22 mouse cellular contexts compared by ENCODE assay signal in the genomic region with DNA sequence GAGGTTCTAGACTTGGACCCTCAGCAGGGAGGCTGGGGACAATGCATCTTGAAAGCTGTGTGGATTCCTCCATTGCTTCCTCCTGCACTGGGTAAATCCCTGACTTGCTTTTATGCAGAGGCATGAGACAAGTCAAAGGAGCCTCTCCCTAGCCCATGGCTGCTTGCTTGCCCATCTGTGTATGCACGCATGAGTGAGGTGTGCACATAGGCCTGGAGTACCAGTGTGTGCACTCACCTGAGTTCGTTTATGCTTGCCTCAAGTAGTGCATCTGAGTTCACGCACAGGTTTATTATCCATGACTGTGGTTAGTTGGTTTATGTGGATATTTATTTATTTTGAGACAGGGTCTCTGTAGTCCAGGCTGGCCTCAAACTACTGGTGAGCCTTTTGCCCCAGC. TPM values are rescaled to one million over a fixed set of nuclear protein-coding genes. Genes with fewer than 3 reads are reported as not detected.
"Had no signal": no experiment of that assay in that cellular context is flagged by ENCODE, and none has a peak within 500 bp of the region (broad histone marks: within the 10 kb centered on the region; RNA-seq: fewer than 3 reads in every experiment).

No protein-coding gene starts in this region.

- H3K27me3 ChIP-seq: limb, embryonic 13.5 days; lung, embryonic 15.5 days; megakaryocyte, embryonic 14.5 days; midbrain, embryonic 13.5 days had no signal

- H3K4me3 ChIP-seq: layer of hippocampus, adult 2 months; left cerebral cortex, adult 2 months; limb, embryonic 13.5 days; liver, embryonic 12.5 days; liver, embryonic 15.5 days; lung, embryonic 15.5 days; megakaryocyte, embryonic 14.5 days; midbrain, embryonic 10.5 days; midbrain, embryonic 13.5 days had no signal

- H3K4me2 ChIP-seq: limb, embryonic 13.5 days; liver, embryonic 12.5 days; liver, embryonic 15.5 days; lung, embryonic 15.5 days; midbrain, embryonic 13.5 days had no signal

- H3K9me3 ChIP-seq: limb, embryonic 13.5 days; liver, embryonic 12.5 days; liver, embryonic 15.5 days; lung, embryonic 15.5 days; megakaryocyte, embryonic 14.5 days; midbrain, embryonic 10.5 days; midbrain, embryonic 13.5 days had no signal

- ATAC-seq: liver, embryonic 12.5 days; midbrain, embryonic 13.5 days; midbrain, embryonic 16.5 days had no signal

- H3K36me3 ChIP-seq: limb, embryonic 13.5 days; lung, embryonic 15.5 days; midbrain, embryonic 10.5 days; midbrain, embryonic 13.5 days had no signal

- H3K9ac ChIP-seq: limb, embryonic 13.5 days; liver, embryonic 12.5 days; liver, embryonic 15.5 days; lung, embryonic 15.5 days; midbrain, embryonic 13.5 days had no signal

- DNase-seq: kidney, adult 9 months; kidney, postnatal 25 days; layer of hippocampus, adult 9-11 months; left cerebral cortex, postnatal 4 days; liver; lung, adult 18-20 months; lung, postnatal 10 days; lung, postnatal 36 days; thymus, adult 18-20 months; thymus, postnatal 36 days had no signal

- H3K27ac ChIP-seq: layer of hippocampus, adult 2 months; left cerebral cortex, adult 2 months; liver, embryonic 12.5 days; liver, embryonic 15.5 days; midbrain, embryonic 13.5 days had no signal

RNA-seq across cellular contexts. Expression of gene Cd164l2, which starts 9.7 kb away (rescaled TPM):
- total RNA-seq: monocyte, adult 5-6 weeks had no signal
- polyA plus RNA-seq: liver, embryonic 15.5 days had no signal

RNA-seq across cellular contexts. Expression of gene Gpr3, which starts 10.1 kb away (rescaled TPM):
- total RNA-seq: monocyte, adult 5-6 weeks had no signal
- polyA plus RNA-seq: liver, embryonic 12.5 days; liver, embryonic 15.5 days; small intestine, adult 2 months had no signal
